Mouse (Mus musculus) cerebellum, adult 2 months (tissue): ENCODE measurements around the gene Cxcl3.

ENCODE experiments used
- CTCF ChIP-seq: fragments of 200-500 bp; IDR thresholded peaks from 2 replicates; pipeline ENCODE4 v1.5.1; 2011; ENCODE audit warnings: low read depth, mild to moderate bottlenecking, control low read depth, low read length, moderate library complexity, borderline replicate concordance; ENCODE audit not compliant: insufficient read depth
- POLR2A ChIP-seq: fragments of 200-500 bp; IDR thresholded peaks from 2 replicates; pipeline ENCODE4 v1.6.1; 2011; ENCODE audit warnings: low read length, control low read depth, borderline replicate concordance; ENCODE audit not compliant: insufficient read depth

GRCm38 (mm10) chr5:90765821-90766606 is 19.9 kb upstream of the Cxcl3 start:
- no peak for TF ChIP-seq POLR2A
- no peak for TF ChIP-seq CTCF
